Mouse (Mus musculus) forebrain, embryonic 15.5 days (tissue): ENCODE results near the gene Evi2. TPM values are rescaled to one million over a fixed set of nuclear protein-coding genes. Genes with fewer than 3 reads are reported as not detected.

Source experiments
- ATAC-seq: fragments of 200-750 bp; cut with Nextera tagmentation; replicated peaks from 2 replicates; pipeline ENCODE4 v1.8.0; 2017; ENCODE audit warnings: mild to moderate bottlenecking, moderate TSS enrichment, moderate library complexity
- H3K27ac ChIP-seq: fragments of 300-500 bp; sonication (generic); replicated peaks from 2 replicates; pipeline ENCODE4 v1.5.1; 2015; ENCODE audit warnings: mild to moderate bottlenecking, inconsistent platforms
- H3K27me3 ChIP-seq: fragments of 300-500 bp; sonication (generic); 2 replicates; pipeline ENCODE4 v1.6.1; 2015; ENCODE audit warnings: inconsistent platforms
- H3K36me3 ChIP-seq: fragments of 300-500 bp; sonication (generic); 2 replicates; pipeline ENCODE4 v1.6.1; 2015; ENCODE audit warnings: mild to moderate bottlenecking, inconsistent platforms
- H3K4me1 ChIP-seq: fragments of 300-500 bp; sonication (generic); 2 replicates; pipeline ENCODE4 v1.6.1; 2015; ENCODE audit warnings: inconsistent platforms
- H3K4me2 ChIP-seq: fragments of 300-500 bp; sonication (generic); replicated peaks from 2 replicates; pipeline ENCODE4 v1.6.1; 2015; ENCODE audit warnings: mild to moderate bottlenecking, inconsistent platforms
- H3K4me3 ChIP-seq: fragments of 300-500 bp; sonication (generic); 2 replicates; pipeline ENCODE4 v1.5.1; 2015; ENCODE audit warnings: mild to moderate bottlenecking, inconsistent platforms
- H3K9ac ChIP-seq: fragments of 300-500 bp; sonication (generic); replicated peaks from 2 replicates; pipeline ENCODE4 v1.6.1; 2015; ENCODE audit warnings: mild to moderate bottlenecking, inconsistent platforms
- H3K9me3 ChIP-seq: fragments of 300-500 bp; sonication (generic); 2 replicates; pipeline ENCODE4 v1.6.1; 2016; ENCODE audit warnings: inconsistent platforms
- WGBS: fragments of 180-500 bp; shearing (Covaris S2); methylation state at CpG from one replicate; pipeline ENCODE4 v1.1.7; 2015; ENCODE audit warnings: mixed read lengths; 5-methylcytosine and 5-hydroxymethylcytosine counted together
- polyA plus RNA-seq: library from polyadenylated mRNA; unstranded; fragments of >200 nt; fragmentation: Nextera tagmentation; extraction: Ambion mirVana; gene quantifications from 2 replicates; pipeline ENCODE4 v1.2.1, GENCODE M21; 2015

Gene Evi2
- polyA plus RNA-seq, 1 experiment from 2014 or later, result 0.45 TPM

- no peak within 1 kb of the TSS for H3K27ac ChIP-seq
- H3K4me2 ChIP-seq, result no peak within 1 kb of the TSS
- H3K4me1 ChIP-seq, result no peaks in the 10 kb centered on the region
- no peaks in the 10 kb centered on the region for H3K27me3 ChIP-seq
- no peaks in the 10 kb centered on the region for H3K9me3 ChIP-seq
- H3K4me3 ChIP-seq, result no peak within 1 kb of the TSS
- 90% methylated on average over 10 of the region's 10 CpGs for WGBS
- no peak for ATAC-seq
- H3K36me3 ChIP-seq, result peaks cover 4% of the 10 kb centered on the region; the same call in 1 of the 2 replicates
- H3K9ac ChIP-seq, result no peak within 1 kb of the TSS
Measured at GRCm38 (mm10) chr11:79523560-79524309, 6.7 kb downstream of the Evi2 start, which contains the start of gene Evi2b. Gene Evi2b (minus strand): TSS chr11:79523762.

- H3K27me3 ChIP-seq, result no peaks in the 10 kb centered on the region
- H3K36me3 ChIP-seq, result peaks cover under 1% of the 10 kb centered on the region; the same call in 1 of the 2 replicates
- H3K4me3 ChIP-seq, result no peak overlapping the region
- no peaks in the 10 kb centered on the region for H3K4me1 ChIP-seq
- no peaks in the 10 kb centered on the region for H3K9me3 ChIP-seq
- H3K9ac ChIP-seq, result no peak overlapping the region
- ATAC-seq, result no peak
- no peak overlapping the region for H3K4me2 ChIP-seq
- WGBS, result 76% methylated on average over 1 of the region's 1 CpGs
- no peak overlapping the region for H3K27ac ChIP-seq
Measured at GRCm38 (mm10) chr11:79522944-79523343, 7.4 kb downstream of the Evi2 start.

GRCm38 (mm10) chr11:79521930-79522329 lies 8.5 kb downstream of the Evi2 start:
- ATAC-seq, result no peak
- H3K9ac ChIP-seq, result no peak overlapping the region
- H3K27ac ChIP-seq, result no peak overlapping the region
- no peak overlapping the region for H3K4me3 ChIP-seq
- H3K36me3 ChIP-seq, result no peaks in the 10 kb centered on the region
- no peak overlapping the region for H3K4me2 ChIP-seq
- H3K27me3 ChIP-seq, result no peaks in the 10 kb centered on the region
- H3K4me1 ChIP-seq, result no peaks in the 10 kb centered on the region
- no peaks in the 10 kb centered on the region for H3K9me3 ChIP-seq

- Histone ChIP-seq H3K27me3 (no peaks in the 10 kb centered on the region), H3K36me3 (no peaks in the 10 kb centered on the region), H3K9ac (no peak overlapping the region), H3K4me3 (no peak overlapping the region), H3K4me1 (no peaks in the 10 kb centered on the region), H3K4me2 (no peak overlapping the region), H3K9me3 (no peaks in the 10 kb centered on the region), H3K27ac (no peak overlapping the region)
- no peak for ATAC-seq
Measured at GRCm38 (mm10) chr11:79520772-79521171, 9.6 kb downstream of the Evi2 start.

DNA sequence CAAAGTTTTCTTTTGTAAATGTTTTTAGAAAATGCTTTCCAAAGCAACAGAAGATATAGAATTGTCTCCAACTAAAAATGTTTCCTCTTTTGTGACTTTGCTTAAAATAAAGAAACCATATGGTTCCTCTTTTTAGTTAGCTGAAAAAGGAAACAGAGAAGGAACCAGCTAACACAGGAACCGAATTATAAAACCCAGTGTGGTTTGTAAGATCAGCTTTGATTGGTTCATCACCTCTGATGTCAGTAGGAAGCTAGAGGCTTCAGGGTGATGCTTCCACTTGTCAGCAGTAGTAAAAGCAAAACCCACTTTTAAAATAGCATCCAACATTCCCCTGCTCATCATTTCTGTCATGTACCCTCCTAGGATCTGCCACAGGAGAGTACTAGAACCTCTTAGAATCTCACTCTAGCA lies 10.5 kb downstream of the Evi2 start:
- Histone ChIP-seq H3K9me3 (no peaks in the 10 kb centered on the region), H3K36me3 (no peaks in the 10 kb centered on the region), H3K27me3 (no peaks in the 10 kb centered on the region), H3K27ac (no peak overlapping the region), H3K4me2 (no peak overlapping the region), H3K9ac (no peak overlapping the region), H3K4me1 (no peaks in the 10 kb centered on the region), H3K4me3 (no peak overlapping the region)
- no peak for ATAC-seq
- WGBS, result 79% methylated on average over 1 of the region's 1 CpGs

DNA sequence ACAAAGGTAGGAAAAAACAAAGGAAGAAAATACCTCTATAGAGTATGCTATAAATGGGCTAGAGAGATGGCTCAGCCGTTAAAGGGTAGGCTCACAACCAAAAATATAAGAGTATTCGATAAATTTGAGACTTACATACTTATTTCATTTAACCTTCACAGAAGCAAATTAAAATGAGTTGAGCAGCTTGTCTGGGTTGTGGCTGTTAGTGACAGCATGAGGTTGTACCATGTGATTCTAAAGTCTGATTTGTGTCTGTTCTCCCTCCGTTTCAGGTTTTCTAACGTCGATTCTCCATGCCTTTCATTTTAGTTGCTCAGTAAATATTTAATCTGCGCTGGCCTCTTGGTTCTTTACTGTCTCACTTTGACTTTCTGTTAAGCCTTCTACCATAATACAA lies 11.1 kb downstream of the Evi2 start:
- no peak overlapping the region for H3K9ac ChIP-seq
- no peak overlapping the region for H3K4me2 ChIP-seq
- H3K9me3 ChIP-seq, result no peaks in the 10 kb centered on the region
- H3K27me3 ChIP-seq, result no peaks in the 10 kb centered on the region
- 88% methylated on average over 6 of the region's 6 CpGs for WGBS
- H3K4me3 ChIP-seq, result no peak overlapping the region
- no peaks in the 10 kb centered on the region for H3K36me3 ChIP-seq
- H3K4me1 ChIP-seq, result no peaks in the 10 kb centered on the region
- no peak overlapping the region for H3K27ac ChIP-seq
- ATAC-seq, result no peak

DNA sequence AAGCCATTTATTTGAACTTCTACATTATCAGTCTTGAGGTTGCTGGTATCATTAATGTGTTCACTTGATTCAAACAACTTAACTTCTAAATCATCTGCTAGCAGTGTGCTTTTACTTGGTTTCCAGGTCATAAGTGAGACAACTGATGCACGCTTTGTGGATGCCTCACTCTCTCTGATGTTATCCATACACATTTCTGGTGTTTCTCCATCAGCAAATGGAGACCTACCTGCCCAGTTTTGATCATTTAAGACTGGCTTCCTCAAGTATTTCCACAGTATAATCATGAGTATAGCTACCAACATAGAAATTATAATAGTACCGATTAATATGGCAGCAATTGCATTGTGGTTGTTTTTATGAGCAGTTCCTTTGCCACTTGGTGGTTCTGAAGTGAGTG lies 14.6 kb downstream of the Evi2 start:
- no peaks in the 10 kb centered on the region for H3K4me1 ChIP-seq
- H3K9me3 ChIP-seq, result no peaks in the 10 kb centered on the region
- no peaks in the 10 kb centered on the region for H3K36me3 ChIP-seq
- no peak overlapping the region for H3K4me3 ChIP-seq
- H3K9ac ChIP-seq, result no peak overlapping the region
- no peak overlapping the region for H3K27ac ChIP-seq
- H3K4me2 ChIP-seq, result no peak overlapping the region
- 96% methylated on average over 2 of the region's 2 CpGs for WGBS
- H3K27me3 ChIP-seq, result no peaks in the 10 kb centered on the region
- no peak for ATAC-seq

DNA sequence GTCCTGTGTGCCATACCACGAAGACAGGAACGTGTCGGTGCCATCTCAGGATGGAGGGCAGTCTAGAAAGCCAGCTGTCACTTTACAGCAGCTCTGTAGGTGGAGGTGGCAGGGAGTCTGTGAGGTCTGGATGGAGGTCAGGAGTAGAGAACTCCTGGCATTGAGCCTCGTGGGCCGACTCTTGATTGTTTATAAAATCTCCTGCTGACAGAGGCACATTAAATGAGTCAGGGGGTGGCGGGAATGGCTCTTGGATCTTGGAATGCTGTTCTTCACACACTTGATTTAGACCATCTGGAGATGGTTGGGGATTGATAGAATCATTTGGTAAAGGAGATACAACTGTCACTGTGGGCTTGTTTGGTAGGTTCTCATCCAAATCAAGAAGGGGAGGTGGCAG lies 15.1 kb downstream of the Evi2 start:
- Histone ChIP-seq H3K36me3 (no peaks in the 10 kb centered on the region), H3K4me3 (no peak overlapping the region), H3K4me1 (no peaks in the 10 kb centered on the region), H3K4me2 (no peak overlapping the region), H3K27me3 (no peaks in the 10 kb centered on the region), H3K27ac (no peak overlapping the region), H3K9ac (no peak overlapping the region), H3K9me3 (no peaks in the 10 kb centered on the region)
- WGBS, result 75% methylated on average over 6 of the region's 6 CpGs
- no peak for ATAC-seq

DNA sequence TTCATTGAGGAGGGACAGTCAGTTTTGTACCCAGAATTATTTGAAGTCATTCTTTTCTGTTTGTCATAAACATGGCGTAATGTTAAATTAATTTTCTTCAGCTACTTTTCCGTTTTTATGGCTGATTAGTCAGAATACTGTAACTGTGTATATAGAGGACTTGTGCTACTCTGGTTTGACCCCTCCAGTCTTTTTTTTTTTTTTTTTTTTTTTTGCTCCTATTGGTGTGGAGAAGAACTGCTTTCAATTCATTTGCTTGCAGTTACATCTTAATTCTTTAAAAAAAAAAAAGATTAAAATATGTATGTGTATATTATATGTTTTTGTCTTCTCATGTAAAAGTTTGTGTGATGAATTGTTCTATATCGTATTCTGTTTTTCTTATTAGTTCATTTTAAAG lies 18.4 kb downstream of the Evi2 start:
- Histone ChIP-seq H3K4me1 (no peaks in the 10 kb centered on the region), H3K27ac (no peak overlapping the region), H3K4me2 (no peak overlapping the region), H3K9me3 (no peaks in the 10 kb centered on the region), H3K36me3 (no peaks in the 10 kb centered on the region), H3K27me3 (no peaks in the 10 kb centered on the region), H3K9ac (no peak overlapping the region), H3K4me3 (no peak overlapping the region)
- no peak for ATAC-seq
- 96% methylated on average over 3 of the region's 3 CpGs for WGBS

- no peaks in the 10 kb centered on the region for H3K27me3 ChIP-seq
- WGBS, result 54% methylated on average over 7 of the region's 7 CpGs
- H3K9me3 ChIP-seq, result no peaks in the 10 kb centered on the region
- no peak for ATAC-seq
- no peak overlapping the region for H3K27ac ChIP-seq
- H3K4me3 ChIP-seq, result no peak overlapping the region
- no peak overlapping the region for H3K9ac ChIP-seq
- peaks cover 16% of the 10 kb centered on the region for H3K4me1 ChIP-seq
- no peaks in the 10 kb centered on the region for H3K36me3 ChIP-seq
- H3K4me2 ChIP-seq, result no peak overlapping the region
Measured at GRCm38 (mm10) chr11:79504506-79504905, 25.9 kb downstream of the Evi2 start.

- 0 out of 2 replicates have a peak within 1 kb of the TSS, but pooled peaks have one; percentile 11 for H3K9ac ChIP-seq
- H3K4me3 ChIP-seq, result peak within 1 kb of the TSS; percentile 4; the same call in 1 of the 2 replicates
- H3K27ac ChIP-seq, result peak within 1 kb of the TSS; percentile 50
- H3K4me1 ChIP-seq, result peaks cover 16% of the 10 kb centered on the region
- no peaks in the 10 kb centered on the region for H3K9me3 ChIP-seq
- no peaks in the 10 kb centered on the region for H3K27me3 ChIP-seq
- peak within 1 kb of the TSS; percentile 5 for H3K4me2 ChIP-seq
- peak; percentile 73; the same call in 1 of the 2 replicates for ATAC-seq
- 9% methylated on average over 8 of the region's 8 CpGs for WGBS
- H3K36me3 ChIP-seq, result no peaks in the 10 kb centered on the region
Measured at GRCm38 (mm10) chr11:79503845-79504244, 26.5 kb downstream of the Evi2 start, which contains the start of gene Omg. Gene Omg (minus strand): TSS chr11:79504084.

DNA sequence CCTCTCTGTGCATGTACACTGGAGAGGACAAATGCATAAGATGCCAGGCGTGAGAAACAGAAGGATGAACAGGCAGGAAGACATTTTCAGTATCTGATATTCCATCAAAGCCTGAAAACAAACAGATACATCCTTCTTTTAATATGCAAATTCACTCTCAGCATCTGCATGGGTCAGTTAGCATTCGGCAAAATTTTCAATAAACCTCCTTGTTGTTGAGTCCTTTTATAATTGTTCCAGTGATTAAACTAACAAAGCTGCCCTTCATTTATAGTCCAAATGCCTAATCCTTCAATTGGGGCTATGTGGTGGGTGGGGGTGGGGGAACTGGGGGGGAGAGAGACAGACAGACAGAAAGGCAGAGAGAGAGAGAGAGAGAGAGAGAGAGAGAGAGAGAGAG lies 27.5 kb downstream of the Evi2 start:
- H3K9me3 ChIP-seq, result no peaks in the 10 kb centered on the region
- H3K4me1 ChIP-seq, result peaks cover 16% of the 10 kb centered on the region
- H3K4me2 ChIP-seq, result peak overlapping the region; percentile 4; the same call in 1 of the 2 replicates
- H3K27me3 ChIP-seq, result no peaks in the 10 kb centered on the region
- no peak overlapping the region for H3K4me3 ChIP-seq
- H3K9ac ChIP-seq, result no peak overlapping the region
- 15% methylated on average over 2 of the region's 2 CpGs for WGBS
- H3K27ac ChIP-seq, result peak overlapping the region; percentile 50
- H3K36me3 ChIP-seq, result no peaks in the 10 kb centered on the region
- no peak for ATAC-seq
